Mouse (Mus musculus) limb, embryonic 15.5 days (tissue): ENCODE measurements around the gene Vmn1r100. TPM values are rescaled to one million over a fixed set of nuclear protein-coding genes. Genes with fewer than 3 reads are reported as not detected.
"Not testable (repeated sequence)": the region's sequence is repeated elsewhere in the genome, so short reads cannot be mapped to it uniquely, and the experiment has no call there.

Source experiments
- ATAC-seq: fragments of 200-750 bp; cut with Nextera tagmentation; 2 replicates; pipeline ENCODE4 v1.8.0; 2017; ENCODE audit warnings: low read depth, moderate TSS enrichment; ENCODE audit not compliant: insufficient number of reproducible peaks, low FRiP score, low TSS enrichment
- H3K27ac ChIP-seq: fragments of 300-500 bp; sonication (generic); 2 replicates; pipeline ENCODE4 v1.5.1; 2015; ENCODE audit warnings: moderate library complexity, mild to moderate bottlenecking, inconsistent platforms
- H3K27me3 ChIP-seq: fragments of 300-500 bp; sonication (generic); 2 replicates; pipeline ENCODE4 v1.6.1; 2015; ENCODE audit warnings: inconsistent platforms
- H3K36me3 ChIP-seq: fragments of 300-500 bp; sonication (generic); 2 replicates; pipeline ENCODE4 v1.6.1; 2015; ENCODE audit warnings: inconsistent platforms
- H3K4me1 ChIP-seq: fragments of 300-500 bp; sonication (generic); 2 replicates; pipeline ENCODE4 v1.6.1; 2015; ENCODE audit warnings: inconsistent platforms
- H3K4me2 ChIP-seq: fragments of 300-500 bp; sonication (generic); 2 replicates; pipeline ENCODE4 v1.6.1; 2015; ENCODE audit warnings: mild to moderate bottlenecking, inconsistent platforms
- H3K4me3 ChIP-seq: fragments of 300-500 bp; sonication (generic); 2 replicates; pipeline ENCODE4 v1.5.1; 2015; ENCODE audit warnings: mild to moderate bottlenecking, inconsistent platforms
- H3K9ac ChIP-seq: fragments of 300-500 bp; sonication (generic); 2 replicates; pipeline ENCODE4 v1.6.1; 2015; ENCODE audit warnings: inconsistent platforms
- H3K9me3 ChIP-seq: fragments of 300-500 bp; sonication (generic); 2 replicates; pipeline ENCODE4 v1.6.1; 2016; ENCODE audit warnings: inconsistent platforms
- WGBS: fragments of 180-500 bp; shearing (Covaris S2); methylation state at CpG from one replicate; pipeline ENCODE4 v1.1.7; 2015; 5-methylcytosine and 5-hydroxymethylcytosine counted together
- polyA plus RNA-seq: library from polyadenylated mRNA; unstranded; fragments of >200 nt; fragmentation: Nextera tagmentation; extraction: Ambion mirVana; gene quantifications from 2 replicates; pipeline ENCODE4 v1.2.1, GENCODE M21; 2015

The Vmn1r100 gene
- polyA plus RNA-seq, result not detected in 2 replicates

- H3K4me3 ChIP-seq, H3K4me1 ChIP-seq, ATAC-seq, H3K27ac ChIP-seq, H3K9ac ChIP-seq, H3K27me3 ChIP-seq, H3K9me3 ChIP-seq, H3K4me2 ChIP-seq, H3K36me3 ChIP-seq: not testable (repeated sequence)
- WGBS, result no CpG with 5 or more reads among the region's 3 CpGs
These were observed at the start of gene Vmn1r100 for GRCm38 (mm10) chr7:20417642-20418041. Vmn1r100 (plus strand) TSS chr7:20417942.

GRCm38 (mm10) chr7:20375310-20375709 lies 42.4 kb upstream of the Vmn1r100 start, which contains the start of gene Gm5728:
Gm5728 (minus strand) TSS chr7:20375410.
- not testable (repeated sequence) for H3K4me1 ChIP-seq, H3K27ac ChIP-seq, H3K9me3 ChIP-seq, H3K27me3 ChIP-seq, H3K36me3 ChIP-seq, H3K4me3 ChIP-seq, H3K4me2 ChIP-seq, ATAC-seq, H3K9ac ChIP-seq
- WGBS, result no CpG with 5 or more reads among the region's 1 CpGs

- not testable (repeated sequence) for H3K9ac ChIP-seq
These were observed 24.8 kb downstream of the Vmn1r100 start, which contains the start of gene Vmn1r101 for GRCm38 (mm10) chr7:20442493-20442892. Vmn1r101 (minus strand) TSS chr7:20442593.

More at GRCm38 (mm10) chr7:20442493-20442892, 24.8 kb downstream of the Vmn1r100 start, which contains the start of gene Vmn1r101:
- not testable (repeated sequence) for H3K4me3 ChIP-seq, H3K36me3 ChIP-seq, ATAC-seq, H3K4me2 ChIP-seq, H3K9me3 ChIP-seq, H3K4me1 ChIP-seq, H3K27ac ChIP-seq, H3K27me3 ChIP-seq
- no CpG with 5 or more reads among the region's 2 CpGs for whole genome bisulfite sequencing

Other genes with a start within 250 kb of the Vmn1r100 start
- not detected in 2 replicates for gene Vmn1r94, start 249.6 kb upstream of the Vmn1r100 start, polyA plus RNA-seq
- not detected in 2 replicates for gene Vmn1r95, start 224.2 kb upstream of the Vmn1r100 start, polyA plus RNA-seq
- not detected in 2 replicates for gene Gm6164, start 212.3 kb upstream of the Vmn1r100 start, polyA plus RNA-seq
- not detected in 2 replicates for gene Gm4498, start 184.1 kb upstream of the Vmn1r100 start, polyA plus RNA-seq
- not detected in 2 replicates for gene Gm5890, start 155.1 kb upstream of the Vmn1r100 start, polyA plus RNA-seq
- gene Gm4133, start 83.9 kb upstream of the Vmn1r100 start, polyA plus RNA-seq, result not detected in 2 replicates
- gene Gm5728, start 42.5 kb upstream of the Vmn1r100 start, polyA plus RNA-seq, result not detected in 2 replicates
- gene Vmn1r101, start 24.7 kb downstream of the Vmn1r100 start, polyA plus RNA-seq, result not detected in 2 replicates
- gene Gm10670, start 57.0 kb downstream of the Vmn1r100 start, polyA plus RNA-seq, result not detected in 2 replicates
- not detected in 2 replicates for gene Vmn1r103, start 92.6 kb downstream of the Vmn1r100 start, polyA plus RNA-seq
- gene Vmn1r104, start 115.9 kb downstream of the Vmn1r100 start, polyA plus RNA-seq, result not detected in 2 replicates
- not detected in 2 replicates for gene Gm5726, start 127.8 kb downstream of the Vmn1r100 start, polyA plus RNA-seq
- not detected in 2 replicates for gene Gm4141, start 158.3 kb downstream of the Vmn1r100 start, polyA plus RNA-seq
- not detected in 2 replicates for gene Gm4513, start 181.1 kb downstream of the Vmn1r100 start, polyA plus RNA-seq